Mouse (Mus musculus): ENCODE data around the gene Cdk4.

DNA sequence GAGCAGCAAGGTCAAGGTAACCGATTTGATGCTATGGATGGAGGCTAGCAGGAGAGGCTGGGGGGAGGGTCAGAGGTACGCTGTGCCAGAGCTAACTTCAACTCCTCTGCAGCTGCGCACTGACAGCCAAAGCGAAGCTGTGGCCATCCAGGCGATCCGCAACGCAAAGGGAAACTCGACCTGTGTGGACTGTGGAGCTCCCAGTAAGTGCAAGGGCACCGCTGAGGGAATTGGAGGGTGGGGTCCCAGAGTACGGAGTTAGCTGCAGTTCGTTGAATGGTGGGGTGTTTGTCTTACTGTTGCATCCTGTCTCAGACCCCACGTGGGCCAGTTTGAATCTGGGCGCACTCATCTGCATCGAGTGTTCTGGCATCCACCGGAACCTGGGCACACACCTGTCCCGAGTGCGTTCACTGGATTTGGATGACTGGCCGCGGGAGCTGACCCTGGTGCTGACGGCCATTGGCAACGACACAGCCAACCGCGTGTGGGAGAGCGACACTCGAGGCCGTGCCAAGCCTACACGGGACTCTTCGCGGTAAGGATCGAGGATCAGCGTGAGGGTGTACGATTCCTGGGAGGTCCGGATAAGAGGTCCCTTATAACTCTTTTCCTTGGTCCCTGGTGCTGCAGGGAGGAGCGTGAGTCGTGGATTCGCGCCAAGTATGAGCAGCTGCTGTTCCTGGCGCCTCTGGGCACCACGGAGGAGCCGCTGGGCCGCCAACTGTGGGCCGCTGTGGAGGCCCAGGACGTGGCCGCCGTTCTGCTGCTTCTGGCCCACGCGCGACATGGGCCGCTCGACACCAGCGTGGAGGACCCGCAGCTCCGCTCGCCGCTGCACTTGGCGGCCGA is 27.5 kb downstream of the Cdk4 start:
- TF ChIP-seq CTCF (IDR thresholded peaks at IDR 0.05; ENCODE audit: low read depth) (no peak), EP300 (IDR thresholded peaks at IDR 0.05; ENCODE audit: low read depth) (no peak)

Data from liver, postnatal 0 days (tissue).